Comparison of ENCODE assay signal across 8 mouse cellular contexts in the genomic region with DNA sequence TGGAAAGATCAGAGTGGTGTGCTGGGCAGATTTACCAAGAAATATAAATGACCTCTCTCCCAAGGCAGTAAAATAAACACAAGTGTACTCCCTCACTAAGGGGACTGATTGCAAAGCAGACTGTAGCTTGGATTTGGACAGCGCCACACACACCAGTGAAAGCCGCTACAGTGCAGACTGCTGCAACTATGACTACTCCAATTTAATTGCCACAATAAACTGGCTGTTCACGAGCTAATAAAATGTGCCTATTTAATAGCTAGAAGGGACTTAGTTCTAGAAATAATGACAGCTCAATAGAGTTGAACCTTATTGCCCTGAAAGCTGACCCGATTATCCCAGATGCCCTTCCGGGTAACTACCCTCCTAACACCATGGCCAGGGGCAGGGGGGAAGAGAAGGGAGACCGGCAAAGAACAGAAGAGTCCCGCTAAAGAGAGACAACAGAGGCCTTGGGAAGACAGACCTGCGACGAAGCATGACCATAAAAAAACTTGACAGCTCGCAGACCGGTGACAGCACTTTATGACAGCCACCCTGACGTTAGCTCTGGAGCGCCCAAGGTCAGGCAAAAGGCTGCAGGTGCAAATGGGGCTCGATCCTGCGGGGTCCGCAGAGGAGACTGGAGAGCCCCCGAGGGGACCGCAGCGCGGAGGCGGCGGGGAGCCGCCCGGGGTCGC. TPM values are rescaled to one million over a fixed set of nuclear protein-coding genes. Genes with fewer than 3 reads are reported as not detected.
DNase-seq lines count a peak whose midpoint lies in the region; ATAC-seq and TF ChIP-seq lines count a peak whose summit lies in the region.

No protein-coding gene starts in this region.

- 4% methylated on average over 21 of the region's 25 CpGs for WGBS in heart, embryonic 14.5 days
- WGBS in forebrain, embryonic 12.5 days: 6% methylated on average over 25 of the region's 25 CpGs
- 4% methylated on average over 25 of the region's 25 CpGs for WGBS in liver, embryonic 12.5 days (ENCODE audit: insufficient replicate concordance)

- no peak for DNase-seq in heart, postnatal 4 days
- no peak for DNase-seq in ES-E14 (ENCODE audit: low read depth, low spot score)
- DNase-seq in gastrocnemius, postnatal 36 days: no peak
- no peak for DNase-seq in right cerebral cortex, postnatal 25 days
- DNase-seq in yolk sac, embryonic 10.5 days (ENCODE audit: low spot score): no peak

- H3K36me3 ChIP-seq in heart, embryonic 14.5 days (ENCODE audit: control insufficient read depth, insufficient read depth, low read length): peaks cover 7% of the 10 kb centered on the region; the same call in 1 of the 2 replicates
- H3K36me3 ChIP-seq in ES-E14 (ENCODE audit: control insufficient read depth, insufficient read depth, low read length, poor library complexity, severe bottlenecking): no peaks in the 10 kb centered on the region
- H3K36me3 ChIP-seq in forebrain, embryonic 12.5 days (replicated peaks): no peaks in the 10 kb centered on the region; the same call in 1 of the 2 replicates
- H3K36me3 ChIP-seq in liver, embryonic 12.5 days: peaks cover 13% of the 10 kb centered on the region; the same call in 1 of the 2 replicates

- in situ Hi-C loops in ES-E14 (cut with MboI; ENCODE audit: low sequenced_read_pairs in 2 of 2, unreplicated experiment in 2 of 2): no loop called here

- peaks cover 5 to 22% of the 10 kb centered on the region in 2 experiments for H3K4me1 ChIP-seq in heart, embryonic 14.5 days (ENCODE audit: control insufficient read depth in 2 of 2, insufficient read depth in 2 of 2, low read length in 2 of 2)
- H3K4me1 ChIP-seq in ES-E14 (ENCODE audit: control insufficient read depth in 2 of 2, insufficient read depth in 2 of 2, low read length in 2 of 2, poor library complexity in 1 of 2): peaks cover 4 to 8% of the 10 kb centered on the region in 2 experiments
- H3K4me1 ChIP-seq in forebrain, embryonic 12.5 days: peaks cover 29% of the 10 kb centered on the region
- peaks cover 61% of the 10 kb centered on the region for H3K4me1 ChIP-seq in liver, embryonic 12.5 days

- no peak for ATAC-seq in heart, embryonic 14.5 days (ENCODE audit: insufficient number of reproducible peaks, insufficient read depth, low FRiP score, low read depth)
- peak; percentile 27 for ATAC-seq in forebrain, embryonic 12.5 days (ENCODE audit: low FRiP score)
- peak; percentile 5; the same call in 1 of the 2 replicates for ATAC-seq in liver, embryonic 12.5 days

- peak overlapping the region; percentile 84 to 92; a peak in 3 of 4 replicates for H3K27ac ChIP-seq in heart, embryonic 14.5 days (replicated peaks in 1 of 2; ENCODE audit: control insufficient read depth in 1 of 2, insufficient read depth in 1 of 2, low read depth in 2 of 2, low read length in 2 of 2)
- H3K27ac ChIP-seq in ES-E14 (ENCODE audit: insufficient read depth, low read depth, low read length, poor library complexity, severe bottlenecking): no peak overlapping the region
- H3K27ac ChIP-seq in forebrain, embryonic 12.5 days: peak overlapping the region; percentile 92
- peak overlapping the region; percentile 72 for H3K27ac ChIP-seq in liver, embryonic 12.5 days

- peak overlapping the region; percentile 94 for H3K4me2 ChIP-seq in heart, embryonic 14.5 days (ENCODE audit: low read length)
- H3K4me2 ChIP-seq in forebrain, embryonic 12.5 days: peak overlapping the region; percentile 85
- H3K4me2 ChIP-seq in liver, embryonic 12.5 days: peak overlapping the region; percentile 89

- H3K27me3 ChIP-seq in heart, embryonic 14.5 days (ENCODE audit: control insufficient read depth, insufficient read depth, low read length): no peaks in the 10 kb centered on the region
- no peaks in the 10 kb centered on the region for H3K27me3 ChIP-seq in forebrain, embryonic 12.5 days
- no peaks in the 10 kb centered on the region for H3K27me3 ChIP-seq in liver, embryonic 12.5 days (replicated peaks)

- peak overlapping the region; percentile 92 to 97 for H3K4me3 ChIP-seq in heart, embryonic 14.5 days (ENCODE audit: control insufficient read depth in 1 of 2, insufficient read depth in 1 of 2, low read depth in 1 of 2, low read length in 2 of 2)
- H3K4me3 ChIP-seq in ES-E14 (ENCODE audit: insufficient read depth in 1 of 2, low read depth in 1 of 2, low read length in 2 of 2, poor library complexity in 1 of 2, severe bottlenecking in 1 of 2): peak overlapping the region; percentile 89 to 100
- H3K4me3 ChIP-seq in forebrain, embryonic 12.5 days (replicated peaks): peak overlapping the region; percentile 80
- H3K4me3 ChIP-seq in liver, embryonic 12.5 days: peak overlapping the region; percentile 83

- peak overlapping the region; percentile 90 for H3K9ac ChIP-seq in heart, embryonic 14.5 days (ENCODE audit: low read length)
- H3K9ac ChIP-seq in ES-E14 (ENCODE audit: insufficient read depth, low read depth, low read length, poor library complexity, severe bottlenecking): peak overlapping the region; percentile 93
- peak overlapping the region; percentile 85 for H3K9ac ChIP-seq in forebrain, embryonic 12.5 days
- H3K9ac ChIP-seq in liver, embryonic 12.5 days: peak overlapping the region; percentile 84

- intact Hi-C loops in gastrocnemius, postnatal 36 days (cut with DNase I): no loop called here

- H3K9me3 ChIP-seq in heart, embryonic 14.5 days (ENCODE audit: control insufficient read depth, low read length): no peaks in the 10 kb centered on the region
- H3K9me3 ChIP-seq in ES-E14 (ENCODE audit: control insufficient read depth, insufficient read depth, low read depth, low read length): no peaks in the 10 kb centered on the region
- H3K9me3 ChIP-seq in forebrain, embryonic 12.5 days: no peaks in the 10 kb centered on the region
- no peaks in the 10 kb centered on the region for H3K9me3 ChIP-seq in liver, embryonic 12.5 days (replicated peaks)

TF ChIP-seq in ES-E14, 5 proteins besides CTCF, POLR2A, EP300 and RAD21:
- TF ChIP-seq CHD2 (IDR thresholded peaks at IDR 0.05; ENCODE audit: low read depth, low read length) (no peak), ZC3H11A (IDR thresholded peaks at IDR 0.05; ENCODE audit: borderline replicate concordance, low read depth, low read length) (no peak), MAFK (IDR thresholded peaks at IDR 0.05; ENCODE audit: insufficient read depth, low read depth, low read length) (no peak), HCFC1 (IDR thresholded peaks at IDR 0.05; ENCODE audit: borderline replicate concordance, insufficient read depth, low read length) (no peak), ZNF384 (IDR thresholded peaks at IDR 0.05; ENCODE audit: low read depth, low read length) (no peak)

RNA-seq across cellular contexts. Expression of a gene that starts 0.8 kb away (rescaled TPM):
- polyA plus RNA-seq in heart, embryonic 14.5 days (2014; fragmentation: Nextera tagmentation; extraction: Ambion mirVana): 29.7 and 32.6 TPM in 2 replicates
- 10 to 100 TPM; 39.5 to 40.8 TPM for total RNA-seq in heart, postnatal 4 days (2021)
- 29.9 and 35.4 TPM in 2 replicates for total RNA-seq in ES-E14 (2012; rRNA removed)
- polyA plus RNA-seq in forebrain, embryonic 12.5 days (2016; fragmentation: Nextera tagmentation; extraction: Ambion mirVana): 30.4 and 31.0 TPM in 2 replicates
- polyA plus RNA-seq in liver, embryonic 12.5 days (2016; fragmentation: Nextera tagmentation; extraction: Ambion mirVana): 26.0 and 26.1 TPM in 2 replicates
- total RNA-seq in gastrocnemius, postnatal 36 days (2021): 10 to 100 TPM; 21.9 to 28.4 TPM

RNA-seq across cellular contexts. Expression of a gene that starts 13.4 kb away (rescaled TPM):
- polyA plus RNA-seq in heart, embryonic 14.5 days (2014; fragmentation: Nextera tagmentation; extraction: Ambion mirVana): 9.2 and 11.3 TPM in 2 replicates
- 10 to 100 TPM; 19.3 to 23.8 TPM for total RNA-seq in heart, postnatal 4 days (2021)
- 0.54 and 0.58 TPM in 2 replicates for total RNA-seq in ES-E14 (2012; rRNA removed)
- 12.9 and 14.1 TPM in 2 replicates for polyA plus RNA-seq in forebrain, embryonic 12.5 days (2016; fragmentation: Nextera tagmentation; extraction: Ambion mirVana)
- 1.8 and 2.5 TPM in 2 replicates for polyA plus RNA-seq in liver, embryonic 12.5 days (2016; fragmentation: Nextera tagmentation; extraction: Ambion mirVana)
- total RNA-seq in gastrocnemius, postnatal 36 days (2021): 10 to 100 TPM; 29.0 to 41.6 TPM

Comparison
In these comparisons a context has a peak if more than half of its experiments do, and no peak if none do; other contexts are left out.
1. RNA of a gene that starts 13.4 kb away (total RNA-seq): 29.0 to 41.6 TPM in gastrocnemius, postnatal 36 days and 19.3 to 23.8 TPM in heart, postnatal 4 days; 0.54 to 0.58 TPM in ES-E14; every median in the first group is over 10 times any median in the second.
2. Peak in every context shown above with its lines, with median percentiles within 50 percentile points of each other: H3K4me2 ChIP-seq, H3K4me3 ChIP-seq and H3K9ac ChIP-seq.